Mouse (Mus musculus) lung, postnatal 14 days (tissue): ENCODE measurements around the gene Fate1.
A peak's percentile ranks its signal among the peaks of the same experiment; 100 is the strongest.
"Not testable (repeated sequence)": the region's sequence is repeated elsewhere in the genome, so short reads cannot be mapped to it uniquely, and the experiment has no call there.

Experiments
- DNase-seq: peaks from one replicate; pipeline ENCODE4 v3.0.0; 2021

Fate1 gene

DNA sequence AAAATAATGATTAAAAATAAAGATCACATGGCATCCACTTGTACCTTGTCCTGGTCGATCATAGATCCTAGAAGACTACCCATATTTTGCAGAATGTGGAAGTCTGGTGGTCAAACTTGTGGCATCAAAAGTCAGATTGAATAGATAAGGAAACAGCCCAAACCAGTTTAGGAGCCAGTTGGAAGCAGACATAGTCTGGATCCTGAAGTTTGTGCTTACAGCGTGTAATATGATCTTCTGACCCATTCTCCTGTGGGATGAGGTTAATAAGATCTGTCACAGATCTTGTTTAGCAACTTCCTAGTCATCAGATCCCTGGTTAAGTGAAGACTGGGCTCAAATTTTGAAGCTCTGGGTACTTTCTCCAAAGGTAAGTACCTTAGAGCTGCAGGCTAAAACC is at the start of gene Fate1:
Fate1 (plus strand) TSS at position 301 of the 400 bp plus-strand sequence.
- DNase-seq = no peak

DNA sequence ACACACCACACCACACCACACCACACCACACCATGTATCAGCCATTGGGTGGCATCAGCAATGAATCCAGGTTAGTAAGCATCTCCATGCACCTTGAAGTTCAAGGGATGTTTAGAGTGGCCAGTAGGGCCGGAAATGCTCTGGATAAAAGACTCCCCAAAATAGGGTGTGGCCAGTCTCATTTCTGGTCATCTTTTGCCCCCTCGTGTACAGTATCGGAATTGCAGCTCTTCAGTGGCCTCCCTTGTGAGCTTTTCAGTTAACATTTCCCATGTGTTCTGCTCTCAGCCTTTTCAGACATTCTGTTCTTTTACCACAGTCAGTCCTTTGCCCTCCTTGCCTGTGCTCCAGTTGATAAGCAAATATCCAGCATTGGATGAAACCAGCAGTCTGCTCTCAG is 26.2 kb upstream of the Fate1 start:
- DNase-seq = peak; percentile 57

DNA sequence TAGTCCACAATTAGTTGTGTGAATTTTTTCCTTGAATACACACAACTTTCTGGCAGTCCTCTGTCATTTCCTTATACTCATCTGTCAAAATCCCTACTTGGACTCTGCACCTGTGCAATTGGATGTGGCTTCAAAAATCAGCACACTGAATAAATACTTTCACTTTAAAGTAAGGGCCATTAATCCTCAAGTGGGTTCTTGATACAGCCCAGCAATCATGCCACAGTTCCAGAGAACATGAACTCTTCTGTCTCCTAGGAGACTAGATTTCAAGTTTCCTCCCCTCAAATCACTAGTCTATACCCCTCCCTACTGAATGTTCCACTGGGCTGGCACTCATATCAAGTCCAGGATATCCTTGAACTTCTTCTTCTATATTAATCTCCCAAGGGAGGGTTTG is 14.4 kb upstream of the Fate1 start:
- no peak for DNase-seq

DNA sequence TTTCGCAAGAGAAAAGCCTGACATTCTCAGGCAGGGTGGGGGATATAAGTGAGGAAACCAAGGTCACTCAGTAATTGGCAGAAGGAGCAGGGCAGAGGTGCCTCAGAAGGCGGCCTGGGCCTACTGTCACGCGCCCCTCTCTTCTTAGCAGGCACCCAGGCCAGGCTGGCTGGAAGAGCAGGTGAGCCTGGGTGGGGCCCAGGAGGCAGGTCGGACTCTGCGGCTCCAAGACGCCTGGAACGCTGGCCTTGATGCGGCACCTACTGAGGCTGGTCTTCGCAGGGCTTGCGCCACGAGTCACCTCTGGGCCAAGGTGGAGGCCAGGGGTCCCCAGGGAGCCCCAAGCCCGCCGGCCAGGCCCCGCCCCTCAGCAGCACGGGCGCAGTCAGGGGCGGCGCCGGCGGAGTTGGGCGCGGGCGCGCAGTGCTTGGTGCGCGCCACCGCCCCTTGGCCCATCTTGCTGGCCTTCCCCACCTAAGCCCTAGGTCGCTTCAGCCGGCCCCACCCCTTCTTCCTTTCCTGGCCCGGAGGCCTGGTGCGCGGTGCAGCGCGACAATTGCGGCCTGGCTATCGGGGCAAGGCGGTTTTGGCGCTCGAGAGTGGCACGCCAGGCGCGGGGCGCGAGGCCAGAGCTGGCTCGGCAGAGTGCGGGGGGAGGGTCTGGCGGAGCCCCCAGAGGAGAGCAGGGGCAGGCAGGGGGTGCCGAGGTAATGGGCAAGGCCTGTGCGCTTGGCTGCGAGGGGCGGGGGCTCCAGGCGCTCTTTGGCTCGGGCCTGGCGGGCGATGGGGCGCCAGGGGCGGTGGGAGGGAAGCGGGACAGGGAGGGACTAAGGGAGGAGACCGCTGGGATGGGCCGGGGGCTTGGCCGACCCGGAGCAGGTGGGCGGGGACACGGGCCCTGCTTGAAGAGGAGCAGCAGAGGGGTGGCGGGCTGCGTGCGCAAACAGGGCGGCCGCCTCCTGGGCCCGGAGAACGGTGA is 10.4 kb upstream of the Fate1 start, which contains the start of gene Prrg3:
Prrg3 (plus strand) TSS at position 552 of the 979 bp plus-strand sequence.
- peak; percentile 65 for DNase-seq

- no peak for DNase-seq
Observed at GRCm38 (mm10) chrX:71963275-71963912, 9.4 kb upstream of the Fate1 start.

DNA sequence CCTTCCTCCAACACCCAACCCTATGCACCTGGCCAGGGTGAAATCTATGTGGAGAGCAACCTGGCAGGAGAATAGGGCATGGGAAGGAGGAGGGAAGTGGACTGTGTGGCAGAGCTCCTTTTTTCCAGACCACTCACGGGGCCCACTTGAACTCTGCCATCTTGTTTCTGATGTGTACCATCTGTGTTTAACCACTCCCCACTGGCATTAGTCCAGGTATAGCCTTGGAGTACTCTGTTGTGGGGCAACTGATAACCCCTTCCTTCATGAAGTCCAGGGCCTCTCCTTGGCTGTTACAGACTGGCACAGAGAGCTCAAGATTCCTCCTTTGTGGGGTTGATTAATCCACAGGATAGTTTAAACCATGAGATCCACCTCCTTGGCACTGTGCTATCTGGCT is 4.6 kb upstream of the Fate1 start:
- DNase-seq = no peak

DNA sequence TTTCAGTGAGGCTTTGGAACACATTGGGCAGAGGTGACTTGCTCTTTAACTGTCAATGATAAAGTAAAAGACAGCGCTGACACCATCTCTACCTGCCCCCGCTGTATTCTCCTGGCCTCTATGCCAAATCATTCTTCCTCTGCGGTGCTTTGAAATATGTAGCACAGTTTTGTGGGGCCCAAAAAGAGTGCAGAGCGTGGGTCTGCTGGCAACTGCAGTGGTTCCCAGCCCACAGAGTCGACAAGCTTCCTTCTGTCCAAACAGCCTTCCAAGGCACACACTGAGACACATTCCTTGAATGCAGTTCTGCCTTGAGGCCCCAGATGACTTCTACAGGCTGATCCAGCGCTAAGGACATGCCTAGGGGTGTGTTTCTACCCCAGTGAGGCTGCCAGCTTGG is 4.0 kb upstream of the Fate1 start:
- DNase-seq = no peak

DNA sequence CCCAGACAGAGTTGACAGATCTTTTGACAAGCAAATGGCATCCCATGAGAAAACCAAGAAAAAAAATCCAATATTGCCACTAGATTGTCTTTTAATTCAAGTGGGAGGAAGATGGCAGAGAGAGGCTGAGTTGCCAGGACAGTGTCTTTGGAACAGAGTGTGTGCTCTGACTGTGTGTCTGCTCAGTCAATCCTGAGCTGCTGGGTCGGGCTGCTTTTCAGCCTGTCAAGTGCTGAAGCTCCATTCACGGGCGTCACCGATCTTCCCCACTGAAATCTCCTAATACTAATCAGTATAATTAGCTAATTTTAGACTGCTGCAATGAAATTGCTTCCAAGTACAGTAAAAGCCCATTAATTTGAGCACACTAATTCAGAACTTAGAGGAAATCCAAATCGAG is 1.5 kb upstream of the Fate1 start:
- no peak for DNase-seq

DNA sequence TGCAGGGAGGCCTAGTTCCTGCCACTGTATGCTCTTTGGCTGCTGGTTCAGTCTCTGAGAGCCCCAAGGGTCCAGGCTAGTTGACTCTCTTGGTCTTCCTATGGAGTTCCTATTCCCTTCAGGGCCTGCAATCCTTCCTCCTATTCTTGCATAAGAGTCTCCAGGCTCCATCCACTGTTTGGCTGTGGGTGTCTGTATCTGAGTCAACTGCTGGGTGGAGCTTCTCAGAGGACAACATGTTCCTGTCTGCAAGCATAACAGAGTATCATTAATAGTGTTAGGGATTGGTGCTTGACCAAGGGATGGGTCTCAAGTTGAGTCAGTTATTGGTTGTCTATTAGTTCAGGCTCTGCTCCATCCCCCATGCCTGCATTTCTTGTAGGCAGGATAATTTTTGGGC is 4.9 kb downstream of the Fate1 start:
- not testable (repeated sequence) for DNase-seq

GRCm38 (mm10) chrX:71980443-71980842 is 7.7 kb downstream of the Fate1 start:
- DNase-seq = no peak

DNA sequence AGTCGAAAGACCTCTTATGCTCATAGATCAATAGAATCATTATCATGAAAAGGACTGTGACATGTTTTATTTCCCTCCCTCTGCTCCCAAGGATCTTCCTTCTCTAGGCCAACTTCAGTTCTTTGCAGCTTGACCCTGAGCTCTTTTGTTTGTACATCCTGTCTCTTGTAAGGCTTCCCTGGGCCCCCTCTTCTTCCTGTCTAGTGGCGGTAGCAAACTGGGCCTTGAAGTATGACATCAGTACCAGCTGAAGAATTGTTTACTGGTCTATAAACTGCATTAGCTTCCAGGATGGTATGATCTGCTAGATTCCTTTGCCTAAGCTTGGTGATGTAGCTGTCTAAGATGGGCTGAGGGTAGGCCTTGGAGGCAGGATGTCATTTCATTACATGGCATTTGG is 8.5 kb downstream of the Fate1 start:
- DNase-seq = no peak

DNA sequence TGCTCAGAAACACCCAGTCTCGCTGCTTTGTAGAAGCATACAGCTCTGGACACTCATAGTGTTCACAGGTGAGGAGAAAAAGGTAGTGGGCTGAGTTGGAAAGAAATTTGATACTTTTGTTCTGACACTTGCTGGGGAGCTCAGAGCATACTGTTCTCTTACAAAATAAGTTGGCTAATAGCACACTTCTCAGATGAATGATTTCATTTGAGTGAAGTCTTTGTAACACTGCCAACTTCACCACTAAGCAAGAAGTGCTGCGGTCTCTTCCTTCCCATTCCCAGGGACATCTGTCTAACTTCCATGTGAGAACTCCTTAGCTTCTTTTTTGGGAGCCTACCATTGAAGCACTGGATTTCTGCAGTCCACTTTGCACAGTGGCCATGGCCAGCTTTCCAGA is 10.4 kb downstream of the Fate1 start:
- no peak for DNase-seq

DNA sequence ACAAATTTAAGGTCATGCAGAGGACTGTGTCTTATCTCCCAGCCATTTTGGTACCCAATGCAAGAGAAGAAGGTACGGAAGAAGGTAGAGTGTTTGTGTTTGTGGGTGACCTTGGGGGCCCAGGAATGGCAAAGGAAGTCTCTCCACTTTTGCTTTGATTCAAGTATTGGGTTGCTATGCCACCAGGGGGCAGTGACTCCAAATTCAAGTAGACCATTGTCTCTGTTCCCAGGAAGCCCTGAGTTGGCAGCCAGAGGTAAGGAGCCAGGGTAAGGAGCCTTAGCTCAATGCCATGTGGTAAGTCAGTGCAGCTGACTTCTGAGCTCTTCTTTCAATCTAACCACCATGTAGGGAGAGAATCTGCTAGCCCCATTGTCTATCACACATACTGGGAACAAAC is 11.0 kb downstream of the Fate1 start:
- peak; percentile 57 for DNase-seq

- no peak for DNase-seq
Observed at GRCm38 (mm10) chrX:71991549-71991948, 18.8 kb downstream of the Fate1 start, which contains the start of gene Cnga2. Cnga2 (plus strand) TSS chrX:71991849.

DNA sequence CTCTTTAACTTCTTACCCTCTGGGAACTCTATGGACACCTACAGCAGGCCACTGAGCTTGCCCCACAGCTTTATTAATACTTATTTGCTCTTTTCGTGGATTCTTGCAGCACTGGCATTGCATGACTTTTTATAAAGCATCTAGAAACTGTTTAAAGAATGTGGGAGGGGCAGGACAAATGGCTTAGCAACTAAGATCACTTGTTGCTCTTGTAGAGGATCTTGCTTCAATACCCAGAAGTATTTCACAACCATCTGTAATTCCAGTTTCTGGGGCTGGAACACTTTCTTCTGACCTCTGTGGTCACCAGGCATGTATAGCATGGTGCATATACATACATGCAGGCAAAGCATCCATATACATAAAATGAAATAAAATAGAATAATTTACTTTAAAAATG is 23.2 kb downstream of the Fate1 start:
- no peak for DNase-seq

- no peak for DNase-seq
Observed at GRCm38 (mm10) chrX:72009930-72010329, 37.1 kb downstream of the Fate1 start.

- DNase-seq = peak; percentile 42
Observed at GRCm38 (mm10) chrX:72012236-72012635, 39.5 kb downstream of the Fate1 start.

- peak; percentile 68 for DNase-seq
Observed at GRCm38 (mm10) chrX:72012804-72013203, 40.0 kb downstream of the Fate1 start.

GRCm38 (mm10) chrX:72022241-72022640 is 49.5 kb downstream of the Fate1 start:
- DNase-seq = no peak

GRCm38 (mm10) chrX:72022750-72023398 is 50.1 kb downstream of the Fate1 start:
- DNase-seq = peak; percentile 38

GRCm38 (mm10) chrX:72023542-72023941 is 50.8 kb downstream of the Fate1 start:
- DNase-seq = no peak
